Mouse (Mus musculus): ENCODE measurements around the gene Gigyf1.

DNA sequence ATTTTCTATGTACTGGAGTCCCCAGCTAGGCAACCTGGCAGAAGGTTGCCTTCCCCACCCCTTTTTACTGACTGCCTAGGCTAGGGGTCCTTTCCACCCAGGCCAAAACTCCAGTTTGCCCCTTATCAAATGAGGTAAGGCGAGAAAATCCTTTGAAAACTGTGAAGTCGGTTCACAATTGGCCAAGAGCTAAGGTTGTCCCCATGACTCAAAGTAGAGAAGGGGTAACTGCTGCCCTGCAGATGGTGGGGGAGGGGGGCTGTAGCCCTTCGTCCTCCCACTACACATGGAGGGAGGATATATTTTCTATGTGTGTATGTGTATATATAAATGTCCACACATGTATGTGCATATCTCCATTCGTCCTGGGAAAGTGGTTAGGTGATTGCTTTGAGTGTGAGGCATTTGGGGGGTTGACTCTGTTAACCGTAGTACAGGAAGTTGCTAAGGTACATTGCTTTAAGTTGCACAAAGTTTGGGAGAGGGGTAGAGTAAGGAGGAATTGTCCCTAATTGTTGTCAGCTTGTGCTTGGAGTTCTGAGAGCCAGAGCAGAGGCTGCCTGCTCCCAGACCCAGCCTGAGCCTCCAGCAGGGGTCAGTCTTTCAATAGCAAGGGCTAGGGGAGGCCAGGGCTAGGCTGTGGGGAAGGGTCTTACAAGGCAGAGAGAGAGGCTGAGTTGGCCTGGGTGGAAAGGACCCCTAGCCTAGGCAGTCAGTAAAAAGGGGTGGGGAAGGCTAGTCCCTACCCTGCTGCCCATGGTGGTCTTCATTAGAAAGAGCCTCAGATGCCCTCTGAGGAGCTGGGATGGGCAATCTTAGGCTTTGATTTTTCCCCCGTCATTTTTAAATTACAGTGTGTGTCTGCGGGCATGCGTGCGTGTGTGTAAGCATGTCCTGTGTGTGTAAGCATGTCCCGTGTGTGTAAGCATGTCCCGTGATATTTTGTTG, 5.2 kb upstream of the Gigyf1 start:
- TF ChIP-seq POLR2A (IDR thresholded peaks at IDR 0.05; ENCODE audit: low read depth, low read length) = no peak
- peak; percentile 52; the same call in 1 of the 2 replicates for TF ChIP-seq CTCF (IDR thresholded peaks at IDR 0.05; ENCODE audit: extremely low read depth, insufficient read length, insufficient replicate concordance, low read depth, low read length)
